Mouse (Mus musculus) CH12.LX (cell line): ENCODE results near the gene Dcps.

ENCODE experiments used
- CTCF ChIP-seq, 2 experiments: IDR thresholded peaks in 1 of 2; conservative IDR thresholded peaks in 1 of 2; 2 replicates each; pipeline ENCODE4 v1.5.1; 2011 to 2012; ENCODE audit warnings: low read depth in 2 of 2, low read length in 2 of 2, improper control_type of control experiment in 1 of 2, inconsistent platforms in 1 of 2, mild to moderate bottlenecking in 1 of 2, moderate library complexity in 1 of 2
- EP300 ChIP-seq: IDR thresholded peaks from 2 replicates; pipeline ENCODE4 v1.6.1; 2011; ENCODE audit warnings: low read length, improper control_type of control experiment
- MAFK ChIP-seq: IDR thresholded peaks from 2 replicates; pipeline ENCODE4 v1.6.1; 2011; ENCODE audit warnings: low read length, improper control_type of control experiment; ENCODE audit not compliant: insufficient replicate concordance
- MEF2A ChIP-seq: IDR thresholded peaks from 2 replicates; pipeline ENCODE4 v1.6.1; 2014; ENCODE audit warnings: low read depth, mild to moderate bottlenecking, inconsistent platforms, low read length, improper control_type of control experiment, borderline replicate concordance
- POLR2A ChIP-seq: IDR thresholded peaks from 2 replicates; pipeline ENCODE4 v1.6.1; 2011; ENCODE audit warnings: low read depth, mild to moderate bottlenecking, improper control_type of control experiment, low read length
- SIN3A ChIP-seq: IDR thresholded peaks from 2 replicates; pipeline ENCODE4 v1.6.1; 2012; ENCODE audit warnings: low read length, improper control_type of control experiment, inconsistent platforms
- TBP ChIP-seq: conservative IDR thresholded peaks from 2 replicates; pipeline ENCODE4 v1.6.1; 2011; ENCODE audit warnings: low read depth, low read length, improper control_type of control experiment
- UBTF ChIP-seq: IDR thresholded peaks from 2 replicates; pipeline ENCODE4 v1.6.1; 2012; ENCODE audit warnings: low read depth, mild to moderate bottlenecking, inconsistent platforms, low read length, improper control_type of control experiment, moderate library complexity

DNA sequence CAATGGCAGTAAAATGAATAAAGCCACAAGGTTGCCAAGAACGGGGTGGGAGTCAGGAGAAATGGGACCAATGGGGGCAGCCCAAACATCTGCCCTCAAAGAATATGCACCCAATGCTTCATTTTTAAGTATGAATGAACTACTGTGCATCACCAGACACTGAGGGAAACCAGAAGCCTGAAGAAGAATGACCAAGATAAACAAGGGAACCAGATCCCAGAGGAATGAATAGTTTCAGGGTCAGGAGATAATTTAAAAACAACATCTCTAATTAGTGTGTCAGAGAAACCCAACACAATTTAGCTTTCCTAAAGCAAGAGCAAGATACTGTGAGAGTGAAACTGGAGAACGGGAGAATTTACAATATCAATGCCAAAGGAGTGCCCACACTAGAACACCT is 15.2 kb downstream of the Dcps start:
- TF ChIP-seq TBP (no peak), CTCF (conservative IDR thresholded peaks at IDR 0.05 in 1 of 2, IDR thresholded peaks at IDR 0.05 in 1 of 2; ENCODE audit: low read depth in 2 of 2, low read length in 2 of 2) (no peak), POLR2A (no peak), SIN3A (no peak), UBTF (no peak), EP300 (no peak), MEF2A (no peak), MAFK (no peak)
